Mouse (Mus musculus) hindbrain, embryonic 13.5 days (tissue): ENCODE measurements around the gene Ces2f. TPM values are rescaled to one million over a fixed set of nuclear protein-coding genes. Genes with fewer than 3 reads are reported as not detected.
"Not testable (repeated sequence)": the region's sequence is repeated elsewhere in the genome, so short reads cannot be mapped to it uniquely, and the experiment has no call there.

Experiments used
- ATAC-seq: fragments of 200-750 bp; cut with Nextera tagmentation; 2 replicates; pipeline ENCODE4 v1.8.0; 2017; ENCODE audit warnings: moderate TSS enrichment; ENCODE audit not compliant: low FRiP score
- H3K27ac ChIP-seq: fragments of 300-500 bp; sonication (generic); 2 replicates; pipeline ENCODE4 v1.5.1; 2015; ENCODE audit warnings: inconsistent platforms, mild to moderate bottlenecking, moderate library complexity
- H3K27me3 ChIP-seq: fragments of 300-500 bp; sonication (generic); 2 replicates; pipeline ENCODE4 v1.6.1; 2015; ENCODE audit warnings: mild to moderate bottlenecking, inconsistent platforms
- H3K36me3 ChIP-seq: fragments of 300-500 bp; sonication (generic); 2 replicates; pipeline ENCODE4 v1.6.1; 2015; ENCODE audit warnings: mild to moderate bottlenecking, inconsistent platforms
- H3K4me1 ChIP-seq: fragments of 300-500 bp; sonication (generic); replicated peaks from 2 replicates; pipeline ENCODE4 v1.6.1; 2015; ENCODE audit warnings: inconsistent platforms
- H3K4me2 ChIP-seq: fragments of 300-500 bp; sonication (generic); 2 replicates; pipeline ENCODE4 v1.6.1; 2015; ENCODE audit warnings: inconsistent platforms, mild to moderate bottlenecking, moderate library complexity
- H3K4me3 ChIP-seq: fragments of 300-500 bp; sonication (generic); 2 replicates; pipeline ENCODE4 v1.5.1; 2015; ENCODE audit warnings: mild to moderate bottlenecking, inconsistent platforms
- H3K9ac ChIP-seq: fragments of 300-500 bp; sonication (generic); 2 replicates; pipeline ENCODE4 v1.6.1; 2015; ENCODE audit warnings: mild to moderate bottlenecking, inconsistent platforms
- H3K9me3 ChIP-seq: fragments of 300-500 bp; sonication (generic); 2 replicates; pipeline ENCODE4 v1.6.1; 2016; ENCODE audit warnings: inconsistent platforms
- WGBS: fragments of 180-500 bp; shearing (Covaris S2); methylation state at CpG from one replicate; pipeline ENCODE4 v1.1.7; 2015; 5-methylcytosine and 5-hydroxymethylcytosine counted together
- polyA plus RNA-seq: library from polyadenylated mRNA; unstranded; fragments of >200 nt; fragmentation: Nextera tagmentation; extraction: Ambion mirVana; gene quantifications from 2 replicates; pipeline ENCODE4 v1.2.1, GENCODE M21; 2015

Gene Ces2f
- not detected in 2 replicates for polyA plus RNA-seq

DNA sequence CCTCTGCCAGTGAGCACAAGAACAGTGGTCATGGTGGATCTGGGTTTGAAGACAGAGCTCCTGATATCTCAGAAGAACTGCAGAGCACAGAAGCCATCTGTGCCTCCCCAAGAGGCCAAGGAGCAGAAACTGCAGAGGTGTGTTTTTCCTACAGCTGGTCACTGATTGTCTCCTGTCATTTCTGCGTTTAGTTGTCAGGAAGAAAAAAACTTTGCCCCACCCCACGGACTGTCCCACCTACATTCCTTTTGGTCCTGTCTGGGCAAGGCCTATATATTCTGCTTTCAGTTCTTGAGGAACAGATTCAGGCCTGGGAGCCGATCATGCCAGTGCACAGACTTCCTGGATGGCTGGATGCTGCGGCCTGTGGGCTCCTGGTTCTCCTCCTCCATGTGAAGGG lies at the start of gene Ces2f:
TSS of gene Ces2f (plus strand) at position 301 of the 400 bp plus-strand sequence.
- Histone ChIP-seq H3K4me2 (no peak within 1 kb of the TSS), H3K9ac (no peak within 1 kb of the TSS), H3K27ac (no peak within 1 kb of the TSS), H3K4me3 (no peak within 1 kb of the TSS), H3K4me1 (no peaks in the 10 kb centered on the region), H3K36me3 (no peaks in the 10 kb centered on the region), H3K27me3 (no peaks in the 10 kb centered on the region), H3K9me3 (no peaks in the 10 kb centered on the region)
- no peak for ATAC-seq
- 90% methylated on average over 4 of the region's 4 CpGs for WGBS

- no peak overlapping the region for H3K27ac ChIP-seq
- H3K4me3 ChIP-seq: no peak overlapping the region
- H3K9ac ChIP-seq: no peak overlapping the region
- no peak overlapping the region for H3K4me2 ChIP-seq
- no peak for ATAC-seq
- WGBS: 92% methylated on average over 2 of the region's 2 CpGs
- no peaks in the 10 kb centered on the region for H3K27me3 ChIP-seq
- H3K9me3 ChIP-seq: no peaks in the 10 kb centered on the region
- H3K4me1 ChIP-seq: no peaks in the 10 kb centered on the region
- no peaks in the 10 kb centered on the region for H3K36me3 ChIP-seq
These were observed 45.4 kb upstream of the Ces2f start for GRCm38 (mm10) chr8:104901746-104902145.

- Histone ChIP-seq H3K27ac (no peak overlapping the region), H3K9me3 (no peaks in the 10 kb centered on the region), H3K4me1 (no peaks in the 10 kb centered on the region), H3K27me3 (no peaks in the 10 kb centered on the region), H3K9ac (no peak overlapping the region), H3K4me2 (no peak overlapping the region), H3K36me3 (no peaks in the 10 kb centered on the region), H3K4me3 (no peak overlapping the region)
- ATAC-seq: no peak
- WGBS: 54% methylated on average over 1 of the region's 1 CpGs
These were observed 40.0 kb upstream of the Ces2f start for GRCm38 (mm10) chr8:104907111-104907510.

GRCm38 (mm10) chr8:104909021-104909420 lies 38.1 kb upstream of the Ces2f start:
- not testable (repeated sequence) for H3K4me1 ChIP-seq, H3K27me3 ChIP-seq, ATAC-seq, H3K9me3 ChIP-seq, H3K27ac ChIP-seq, H3K36me3 ChIP-seq, H3K9ac ChIP-seq, H3K4me2 ChIP-seq, H3K4me3 ChIP-seq
- WGBS: 79% methylated on average over 1 of the region's 1 CpGs

GRCm38 (mm10) chr8:104909651-104910050 lies 37.5 kb upstream of the Ces2f start:
- WGBS: 93% methylated on average over 10 of the region's 10 CpGs
- H3K27me3 ChIP-seq, H3K9me3 ChIP-seq, H3K4me2 ChIP-seq, ATAC-seq, H3K27ac ChIP-seq, H3K9ac ChIP-seq, H3K4me3 ChIP-seq, H3K36me3 ChIP-seq, H3K4me1 ChIP-seq: not testable (repeated sequence)

DNA sequence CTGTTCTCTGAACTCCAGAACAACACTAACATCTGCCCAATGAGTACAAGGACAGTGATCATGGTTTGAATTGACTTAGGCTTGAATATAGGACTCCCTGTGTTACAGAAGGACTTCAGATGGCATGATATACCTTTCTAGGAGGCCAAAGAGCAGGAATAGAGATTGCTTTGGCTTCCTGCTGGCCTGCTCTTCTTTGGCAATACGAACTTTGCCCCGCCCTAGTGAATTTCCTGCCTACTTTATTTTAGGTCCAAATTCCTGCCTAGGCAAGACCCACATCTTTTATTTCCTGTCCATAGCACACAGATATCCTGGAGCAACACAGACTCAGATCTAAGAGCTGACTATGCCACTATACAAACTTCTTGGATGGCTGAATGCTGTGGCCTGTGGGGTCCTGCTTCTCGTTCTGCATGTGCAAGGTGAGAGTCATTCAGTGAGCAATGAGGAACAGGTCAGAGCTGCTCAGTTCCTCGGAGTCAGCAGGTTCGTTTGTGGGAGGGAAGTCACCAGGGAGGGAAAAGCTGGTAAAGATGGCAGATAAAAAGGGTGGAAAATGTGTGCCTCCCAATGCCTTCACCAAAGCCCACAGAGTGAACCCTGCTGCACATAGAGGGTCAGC lies 21.1 kb upstream of the Ces2f start, which contains the start of gene Ces2e:
TSS of gene Ces2e (plus strand) at position 289 of the 625 bp plus-strand sequence.
- Histone ChIP-seq H3K4me3 (no peak within 1 kb of the TSS), H3K9ac (no peak within 1 kb of the TSS), H3K27me3 (no peaks in the 10 kb centered on the region), H3K4me1 (no peaks in the 10 kb centered on the region), H3K9me3 (no peaks in the 10 kb centered on the region), H3K36me3 (no peaks in the 10 kb centered on the region), H3K4me2 (no peak within 1 kb of the TSS), H3K27ac (no peak within 1 kb of the TSS)
- WGBS: 76% methylated on average over 5 of the region's 5 CpGs
- no peak for ATAC-seq

GRCm38 (mm10) chr8:104927301-104927700 lies 19.9 kb upstream of the Ces2f start:
- Histone ChIP-seq H3K4me1 (no peaks in the 10 kb centered on the region), H3K36me3 (no peaks in the 10 kb centered on the region), H3K4me2 (no peak overlapping the region), H3K27me3 (no peaks in the 10 kb centered on the region), H3K27ac (no peak overlapping the region), H3K9ac (no peak overlapping the region), H3K4me3 (no peak overlapping the region), H3K9me3 (no peaks in the 10 kb centered on the region)
- WGBS: 85% methylated on average over 3 of the region's 3 CpGs
- ATAC-seq: no peak

DNA sequence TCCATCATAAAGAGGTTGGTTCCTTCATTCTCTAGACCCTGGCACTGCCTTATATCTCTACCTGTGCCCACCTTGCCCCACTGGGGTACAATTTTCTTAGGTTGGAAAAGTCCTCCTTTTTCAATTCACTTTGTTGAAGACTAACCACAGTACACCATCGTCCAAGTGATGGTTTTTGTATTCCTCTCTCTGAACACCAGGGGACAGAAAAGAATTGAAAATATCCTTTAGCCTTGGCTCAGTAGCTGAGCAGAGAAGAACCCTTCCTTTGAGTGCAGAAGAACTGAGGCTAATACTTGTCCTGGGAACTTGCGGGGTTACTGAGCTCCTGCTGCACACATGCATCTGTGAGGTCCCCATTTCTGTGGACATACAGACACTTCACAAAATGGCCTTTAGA lies 2.5 kb upstream of the Ces2f start:
- Histone ChIP-seq H3K27ac (no peak overlapping the region), H3K4me3 (no peak overlapping the region), H3K4me1 (no peaks in the 10 kb centered on the region), H3K27me3 (no peaks in the 10 kb centered on the region), H3K9ac (no peak overlapping the region), H3K4me2 (no peak overlapping the region), H3K9me3 (no peaks in the 10 kb centered on the region), H3K36me3 (no peaks in the 10 kb centered on the region)
- ATAC-seq: no peak
- WGBS: 85% methylated on average over 2 of the region's 2 CpGs

DNA sequence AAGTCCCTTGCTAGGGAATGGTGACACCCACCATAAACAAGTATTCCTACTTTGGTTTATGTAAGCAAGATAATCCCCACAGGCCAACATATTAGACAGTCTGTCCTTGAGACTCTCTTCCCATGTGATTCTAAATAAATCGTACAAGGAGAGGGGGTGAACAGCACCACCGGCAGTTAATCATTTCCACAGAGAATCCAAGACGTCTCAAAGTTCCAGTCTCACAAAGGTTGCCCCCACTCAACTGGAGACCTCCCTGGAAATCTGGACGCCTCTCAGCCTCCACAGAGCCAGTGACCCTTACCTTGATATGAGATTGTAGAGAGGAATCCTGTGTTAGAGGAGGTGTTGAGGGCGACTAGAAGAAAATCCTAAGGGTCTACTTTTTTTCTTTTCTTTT lies 1.9 kb downstream of the Ces2f start:
- no peaks in the 10 kb centered on the region for H3K9me3 ChIP-seq
- no peak overlapping the region for H3K27ac ChIP-seq
- ATAC-seq: no peak
- no peaks in the 10 kb centered on the region for H3K36me3 ChIP-seq
- no peak overlapping the region for H3K9ac ChIP-seq
- WGBS: 80% methylated on average over 5 of the region's 5 CpGs
- no peak overlapping the region for H3K4me2 ChIP-seq
- no peak overlapping the region for H3K4me3 ChIP-seq
- H3K27me3 ChIP-seq: no peaks in the 10 kb centered on the region
- no peaks in the 10 kb centered on the region for H3K4me1 ChIP-seq

- Histone ChIP-seq H3K36me3 (no peaks in the 10 kb centered on the region), H3K9ac (no peak within 1 kb of the TSS), H3K4me3 (no peak within 1 kb of the TSS), H3K4me1 (no peaks in the 10 kb centered on the region), H3K27me3 (no peaks in the 10 kb centered on the region), H3K4me2 (no peak within 1 kb of the TSS), H3K9me3 (no peaks in the 10 kb centered on the region), H3K27ac (no peak within 1 kb of the TSS)
- ATAC-seq: no peak
- WGBS: 83% methylated on average over 5 of the region's 5 CpGs
These were observed 14.4 kb downstream of the Ces2f start, which contains the start of gene Ces2g for GRCm38 (mm10) chr8:104961537-104961961. Gene Ces2g, plus strand, starts transcription at chr8:104961718.

- no peak overlapping the region for H3K9ac ChIP-seq
- H3K4me2 ChIP-seq: no peak overlapping the region
- ATAC-seq: no peak
- H3K9me3 ChIP-seq: no peaks in the 10 kb centered on the region
- 82% methylated on average over 8 of the region's 8 CpGs for WGBS
- H3K36me3 ChIP-seq: no peaks in the 10 kb centered on the region
- no peak overlapping the region for H3K4me3 ChIP-seq
- no peak overlapping the region for H3K27ac ChIP-seq
- H3K27me3 ChIP-seq: no peaks in the 10 kb centered on the region
- no peaks in the 10 kb centered on the region for H3K4me1 ChIP-seq
These were observed 15.2 kb downstream of the Ces2f start for GRCm38 (mm10) chr8:104962229-104962901.

GRCm38 (mm10) chr8:104963375-104963894 lies 16.3 kb downstream of the Ces2f start:
- WGBS: 87% methylated on average over 4 of the region's 4 CpGs
- Histone ChIP-seq H3K4me2 (no peak overlapping the region), H3K4me3 (no peak overlapping the region), H3K4me1 (no peaks in the 10 kb centered on the region), H3K36me3 (no peaks in the 10 kb centered on the region), H3K9ac (no peak overlapping the region), H3K27me3 (no peaks in the 10 kb centered on the region), H3K27ac (no peak overlapping the region), H3K9me3 (no peaks in the 10 kb centered on the region)
- no peak for ATAC-seq

DNA sequence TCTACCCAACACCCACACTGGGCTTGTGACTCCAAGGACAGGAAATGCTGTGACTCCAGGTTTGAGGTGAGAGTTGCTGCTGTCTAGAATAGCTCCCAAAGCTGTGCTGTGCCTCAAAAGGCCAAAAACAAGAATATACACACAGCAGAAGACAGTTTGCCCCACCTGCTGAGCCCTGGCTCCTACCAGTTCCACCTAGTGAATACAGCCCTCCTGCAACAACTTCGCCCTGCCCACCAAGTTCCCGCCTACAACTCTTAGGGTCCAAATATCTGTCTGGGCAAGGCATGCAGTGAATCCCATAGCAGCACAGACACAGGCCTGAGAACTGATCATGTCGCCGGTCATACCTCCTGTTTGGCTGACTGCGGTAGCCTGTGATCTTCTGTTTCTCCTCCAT lies 37.0 kb downstream of the Ces2f start:
- Histone ChIP-seq H3K4me1 (no peaks in the 10 kb centered on the region), H3K27ac (no peak overlapping the region), H3K9me3 (peaks cover 16% of the 10 kb centered on the region), H3K36me3 (no peaks in the 10 kb centered on the region), H3K27me3 (no peaks in the 10 kb centered on the region), H3K4me2 (no peak overlapping the region), H3K4me3 (no peak overlapping the region), H3K9ac (no peak overlapping the region)
- no peak for ATAC-seq
- 92% methylated on average over 5 of the region's 5 CpGs for WGBS
